Mouse (Mus musculus) natural killer cell, adult 2 months (primary cell): ENCODE measurements at regions not wholly inside any gene's neighbourhood (a gene's known extent, or its start where the extent isn't known, plus 50 kb on each side); places are given as distances from the start of the nearest gene placed in this dataset.

Experiments used
- DNase-seq, 2 experiments: peaks; one replicate each; pipeline ENCODE4 v3.0.0; 2022; ENCODE audit warnings: low spot score in 2 of 2

GRCm38 (mm10) chr1:152313480-152313879, 73.0 kb downstream of the Tsen15 start:
- DNase-seq, result peak in 1 of 2 experiments; percentile 20

GRCm38 (mm10) chr1:152305461-152305860, 81.0 kb downstream of the Tsen15 start:
- no peak for DNase-seq

- DNase-seq, result no peak
Measured at GRCm38 (mm10) chr1:152304487-152305130, 81.9 kb downstream of the Tsen15 start.

- no peak for DNase-seq
Measured at GRCm38 (mm10) chr1:152301355-152301754, 85.1 kb downstream of the Tsen15 start.

GRCm38 (mm10) chr1:152292196-152292736, 94.2 kb downstream of the Tsen15 start:
- peak in 1 of 2 experiments; percentile 12 for DNase-seq

- peak; percentile 62 to 64 for DNase-seq
Measured at GRCm38 (mm10) chr1:152290768-152291167, 95.7 kb downstream of the Tsen15 start.

GRCm38 (mm10) chr1:152287566-152288490, 98.7 kb downstream of the Tsen15 start:
- peak; percentile 20 to 44 for DNase-seq

GRCm38 (mm10) chr1:152286677-152287076, 99.8 kb downstream of the Tsen15 start:
- DNase-seq, result no peak

GRCm38 (mm10) chr1:152282106-152282505, 104.4 kb downstream of the Tsen15 start:
- no peak for DNase-seq

- DNase-seq, result no peak
Measured at GRCm38 (mm10) chr1:152281201-152281600, 105.3 kb downstream of the Tsen15 start.

- DNase-seq, result no peak
Measured at GRCm38 (mm10) chr1:152280014-152280413, 106.5 kb downstream of the Tsen15 start.

GRCm38 (mm10) chr1:152275011-152275410, 111.5 kb downstream of the Tsen15 start:
- DNase-seq, result no peak

GRCm38 (mm10) chr1:152273430-152273829, 113.1 kb downstream of the Tsen15 start:
- DNase-seq, result no peak

- DNase-seq, result no peak
Measured at GRCm38 (mm10) chr1:152269936-152270702, 116.4 kb downstream of the Tsen15 start.

GRCm38 (mm10) chr1:152266390-152266789, 120.1 kb downstream of the Tsen15 start:
- no peak for DNase-seq

GRCm38 (mm10) chr1:152264981-152265380, 121.5 kb downstream of the Tsen15 start:
- no peak for DNase-seq

GRCm38 (mm10) chr1:152261472-152261871, 125.0 kb downstream of the Tsen15 start:
- DNase-seq, result no peak

- no peak for DNase-seq
Measured at GRCm38 (mm10) chr1:152260950-152261349, 125.5 kb downstream of the Tsen15 start.

- no peak for DNase-seq
Measured at GRCm38 (mm10) chr1:152258258-152258657, 128.2 kb downstream of the Tsen15 start.

GRCm38 (mm10) chr1:152253906-152254305, 132.6 kb downstream of the Tsen15 start:
- DNase-seq, result peak; percentile 29 to 52

GRCm38 (mm10) chr1:152253486-152253885, 133.0 kb downstream of the Tsen15 start:
- no peak for DNase-seq
